10 mouse cellular contexts compared by ENCODE assay signal in genomic region chr1:90221811-90222361, GRCm38 (mm10). TPM values are rescaled to one million over a fixed set of nuclear protein-coding genes. Genes with fewer than 3 reads are reported as not detected.
DNase-seq lines count a peak whose midpoint lies in the region; ATAC-seq lines count a peak whose summit lies in the region.
"Had no signal": no experiment of that assay in that cellular context is flagged by ENCODE, and none has a peak within 500 bp of the region (broad histone marks: within the 10 kb centered on the region; RNA-seq: fewer than 3 reads in every experiment).

No protein-coding gene starts in this region.

- H3K9ac ChIP-seq in hindbrain, embryonic 14.5 days = no peak overlapping the region
- H3K9ac ChIP-seq: limb, embryonic 13.5 days had no signal

- peaks cover 31% of the 10 kb centered on the region for H3K4me1 ChIP-seq in hindbrain, embryonic 14.5 days (replicated peaks; ENCODE audit: control insufficient read depth, insufficient read depth, low read length)

- peak overlapping the region; percentile 34 for H3K4me2 ChIP-seq in hindbrain, embryonic 14.5 days (replicated peaks)
- H3K4me2 ChIP-seq: limb, embryonic 13.5 days had no signal

- H3K27ac ChIP-seq in hindbrain, embryonic 14.5 days = peak overlapping the region; percentile 62
- H3K27ac ChIP-seq: gastrocnemius, adult 2 months; limb, embryonic 13.5 days had no signal

- no peaks in the 10 kb centered on the region for H3K9me3 ChIP-seq in hindbrain, embryonic 14.5 days (ENCODE audit: control insufficient read depth, low read length)

- no peaks in the 10 kb centered on the region for H3K27me3 ChIP-seq in hindbrain, embryonic 14.5 days (ENCODE audit: control insufficient read depth, insufficient read depth, low read length)
- H3K27me3 ChIP-seq: limb, embryonic 13.5 days had no signal

- DNase-seq in cerebellum, postnatal 10 days = peak; percentile 82 to 86
- peak; percentile 69 for DNase-seq in hindbrain, embryonic 14.5 days (ENCODE audit: low spot score)
- DNase-seq in mesoderm, embryonic 11.5 days (ENCODE audit: low read depth, low spot score) = peak; percentile 78
- DNase-seq in right cerebral cortex, postnatal 36 days (ENCODE audit: low spot score in 2 of 2) = peak; percentile 80 to 81
- no peak for DNase-seq in heart, postnatal 4 days
- DNase-seq in adrenal gland, adult (ENCODE audit: inconsistent age in 2 of 2, low spot score in 1 of 2) = no peak
- DNase-seq in adrenal gland, postnatal 14 days = no peak
- DNase-seq: gastrocnemius, adult 2 months had no signal

- no peak overlapping the region for H3K4me3 ChIP-seq in hindbrain, embryonic 14.5 days (replicated peaks; ENCODE audit: low read length)
- H3K4me3 ChIP-seq: gastrocnemius, adult 2 months; limb, embryonic 13.5 days had no signal

- no peaks in the 10 kb centered on the region for H3K36me3 ChIP-seq in hindbrain, embryonic 14.5 days (replicated peaks; ENCODE audit: control insufficient read depth, insufficient read depth)

- WGBS in hindbrain, embryonic 14.5 days = 13% methylated on average over 18 of the region's 18 CpGs

- ATAC-seq in cerebellum, adult (ENCODE audit: insufficient number of reproducible peaks, low FRiP score, low TSS enrichment) = no peak
- peak; percentile 42; the same call in 1 of the 2 replicates for ATAC-seq in hindbrain, embryonic 14.5 days (ENCODE audit: low FRiP score)

RNA-seq across cellular contexts. Expression of gene Ackr3, which starts 18.1 kb away (rescaled TPM):
- 10.3 and 11.1 TPM in 2 replicates for polyA plus RNA-seq in hindbrain, embryonic 14.5 days (2014; fragmentation: Nextera tagmentation; extraction: Ambion mirVana)
- total RNA-seq in heart, postnatal 4 days (2021) = 10 to 100 TPM; 28.3 to 29.5 TPM
- total RNA-seq in adrenal gland, postnatal 14 days (2021) = 66.0 and 91.4 TPM in 2 replicates

Comparison
In these comparisons a context has a peak if more than half of its experiments do, and no peak if none do; other contexts are left out.
1. DNase-seq: peak in cerebellum, postnatal 10 days (2 of 2), hindbrain, embryonic 14.5 days (single experiment), mesoderm, embryonic 11.5 days (single experiment) and right cerebral cortex, postnatal 36 days (2 of 2); none in heart, postnatal 4 days (single experiment), adrenal gland, adult (0 of 2) and adrenal gland, postnatal 14 days (single experiment).